8 mouse cellular contexts compared by ENCODE assay signal in genomic region chr3:6049472-6050045, GRCm38 (mm10).
"Had no signal": no experiment of that assay in that cellular context is flagged by ENCODE, and none has a peak within 500 bp of the region (broad histone marks: within the 10 kb centered on the region; RNA-seq: fewer than 3 reads in every experiment).

No protein-coding gene starts in this region.

- DNase-seq: kidney, postnatal 14 days; lung, adult 2 months; lung, postnatal 36 days; right cerebral cortex, adult 18-20 months; thymus, adult 18-20 months; thymus, postnatal 14 days had no signal

- ATAC-seq: lung, postnatal 0 days; midbrain, embryonic 16.5 days had no signal
